Mouse (Mus musculus) regulatory T cell (primary cell): ENCODE measurements at regions not wholly inside any gene's neighbourhood (a gene's known extent, or its start where the extent isn't known, plus 50 kb on each side); places are given as distances from the start of the nearest gene placed in this dataset.

ENCODE experiments used
- in situ Hi-C: fragments of 300-600 bp; cut with MboI, MseI; formaldehyde crosslinking; loops from one replicate; pipeline ENCODE4 v1.15.1; 2025; ENCODE audit warnings: high pct_unique_total_duplicates

- in situ Hi-C loops = no loop called here
Measured at GRCm38 (mm10) chr6:148600934-148601333, 156.7 kb upstream of the Tmtc1 start.

GRCm38 (mm10) chr6:148599473-148599872, 155.3 kb upstream of the Tmtc1 start:
- in situ Hi-C loops = no loop called here

- in situ Hi-C loops = no loop called here
Measured at GRCm38 (mm10) chr6:148598746-148599337, 154.7 kb upstream of the Tmtc1 start.

- in situ Hi-C loops = no loop called here
Measured at GRCm38 (mm10) chr6:148595009-148595770, 151.0 kb upstream of the Tmtc1 start.

- in situ Hi-C loops = no loop called here
Measured at GRCm38 (mm10) chr6:148588971-148589370, 144.8 kb upstream of the Tmtc1 start.

GRCm38 (mm10) chr6:148586439-148587321, 142.5 kb upstream of the Tmtc1 start:
- in situ Hi-C loops = no loop called here

- in situ Hi-C loops = no loop called here
Measured at GRCm38 (mm10) chr6:148584126-148584525, 139.9 kb upstream of the Tmtc1 start.

GRCm38 (mm10) chr6:148578281-148578680, 134.1 kb upstream of the Tmtc1 start:
- in situ Hi-C loops = no loop called here

- in situ Hi-C loops = no loop called here
Measured at GRCm38 (mm10) chr6:148577663-148578062, 133.5 kb upstream of the Tmtc1 start.

GRCm38 (mm10) chr6:148574742-148575453, 130.7 kb upstream of the Tmtc1 start:
- in situ Hi-C loops = no loop called here

GRCm38 (mm10) chr6:148572201-148572600, 128.0 kb upstream of the Tmtc1 start:
- in situ Hi-C loops = no loop called here

- in situ Hi-C loops = no loop called here
Measured at GRCm38 (mm10) chr6:148571651-148572050, 127.5 kb upstream of the Tmtc1 start.

GRCm38 (mm10) chr6:148564146-148564545, 120.0 kb upstream of the Tmtc1 start:
- in situ Hi-C loops = no loop called here

GRCm38 (mm10) chr6:148562206-148562708, 118.1 kb upstream of the Tmtc1 start:
- in situ Hi-C loops = no loop called here

- in situ Hi-C loops = no loop called here
Measured at GRCm38 (mm10) chr6:148556484-148556871, 112.3 kb upstream of the Tmtc1 start.

GRCm38 (mm10) chr6:148555651-148556483, 111.7 kb upstream of the Tmtc1 start:
- in situ Hi-C loops = no loop called here

GRCm38 (mm10) chr6:148554463-148554862, 110.3 kb upstream of the Tmtc1 start:
- in situ Hi-C loops = no loop called here

- in situ Hi-C loops = no loop called here
Measured at GRCm38 (mm10) chr6:148553616-148554015, 109.4 kb upstream of the Tmtc1 start.

- in situ Hi-C loops = no loop called here
Measured at GRCm38 (mm10) chr6:148551097-148551496, 106.9 kb upstream of the Tmtc1 start.

- in situ Hi-C loops = no loop called here
Measured at GRCm38 (mm10) chr6:148548138-148548778, 104.1 kb upstream of the Tmtc1 start.
